Mouse (Mus musculus): Measurements from ENCODE around the gene C1qtnf12.

DNA sequence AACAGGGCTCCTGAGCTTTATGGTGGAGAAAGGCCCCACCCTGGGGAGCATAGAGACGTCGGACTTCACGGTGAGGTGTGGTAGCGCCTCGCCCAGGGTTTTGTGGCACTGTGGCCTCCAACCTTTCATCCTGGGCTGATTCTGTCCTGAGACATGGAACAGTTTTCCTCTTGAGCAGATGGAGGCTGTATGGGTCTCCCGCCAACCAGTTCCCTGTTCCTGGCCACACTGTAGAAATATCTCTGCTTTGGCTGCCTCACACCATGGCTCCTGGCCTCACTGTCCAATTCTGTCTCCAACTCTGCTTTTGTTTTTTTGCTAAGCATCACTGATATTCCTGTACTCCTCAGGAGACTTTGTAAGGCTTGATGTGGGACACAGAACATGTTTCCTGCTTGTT is 6.6 kb upstream of the C1qtnf12 start:
- no peak for TF ChIP-seq CTCF (IDR thresholded peaks at IDR 0.05; ENCODE audit: borderline replicate concordance, insufficient read depth, low read depth, low read length)
- TF ChIP-seq POLR2A (IDR thresholded peaks at IDR 0.05; ENCODE audit: borderline replicate concordance, insufficient read depth, low read length), result no peak

All from cerebellum, adult 2 months (tissue).